Mouse (Mus musculus): ENCODE data around the gene Pimreg.

The Pimreg gene

GRCm38 (mm10) chr11:72041768-72042607 is at the start of gene Pimreg:
Pimreg (plus strand) TSS chr11:72042032.
- no peak for DNase-seq (ENCODE audit: low spot score)

GRCm38 (mm10) chr11:71992438-71992837 is 49.4 kb upstream of the Pimreg start:
- no peak for DNase-seq (ENCODE audit: low spot score)

GRCm38 (mm10) chr11:71995968-71996511 is 45.8 kb upstream of the Pimreg start:
- no peak for DNase-seq (ENCODE audit: low spot score)

- DNase-seq (ENCODE audit: low spot score) = no peak
Observed at GRCm38 (mm10) chr11:71996805-71997204, 45.0 kb upstream of the Pimreg start.

GRCm38 (mm10) chr11:72000194-72000593 is 41.6 kb upstream of the Pimreg start:
- DNase-seq (ENCODE audit: low spot score) = no peak

- DNase-seq (ENCODE audit: low spot score) = no peak
Observed at GRCm38 (mm10) chr11:72002138-72002853, 39.5 kb upstream of the Pimreg start.

- no peak for DNase-seq (ENCODE audit: low spot score)
Observed at GRCm38 (mm10) chr11:72003171-72003570, 38.7 kb upstream of the Pimreg start.

GRCm38 (mm10) chr11:72005547-72005946 is 36.3 kb upstream of the Pimreg start:
- no peak for DNase-seq (ENCODE audit: low spot score)

- no peak for DNase-seq (ENCODE audit: low spot score)
Observed at GRCm38 (mm10) chr11:72010367-72010766, 31.5 kb upstream of the Pimreg start.

- no peak for DNase-seq (ENCODE audit: low spot score)
Observed at GRCm38 (mm10) chr11:72010940-72011722, 30.7 kb upstream of the Pimreg start.

GRCm38 (mm10) chr11:72011955-72012354 is 29.9 kb upstream of the Pimreg start:
- DNase-seq (ENCODE audit: low spot score) = no peak

- DNase-seq (ENCODE audit: low spot score) = no peak
Observed at GRCm38 (mm10) chr11:72014674-72015073, 27.2 kb upstream of the Pimreg start.

- DNase-seq (ENCODE audit: low spot score) = no peak
Observed at GRCm38 (mm10) chr11:72016518-72017252, 25.1 kb upstream of the Pimreg start.

GRCm38 (mm10) chr11:72017253-72017601 is 24.6 kb upstream of the Pimreg start:
- DNase-seq (ENCODE audit: low spot score) = no peak

GRCm38 (mm10) chr11:72021015-72021414 is 20.8 kb upstream of the Pimreg start:
- DNase-seq (ENCODE audit: low spot score) = no peak

- no peak for DNase-seq (ENCODE audit: low spot score)
Observed at GRCm38 (mm10) chr11:72022827-72023226, 19.0 kb upstream of the Pimreg start.

GRCm38 (mm10) chr11:72023581-72023980 is 18.3 kb upstream of the Pimreg start:
- no peak for DNase-seq (ENCODE audit: low spot score)

GRCm38 (mm10) chr11:72024193-72024781 is 17.5 kb upstream of the Pimreg start:
- no peak for DNase-seq (ENCODE audit: low spot score)

GRCm38 (mm10) chr11:72025843-72026242 is 16.0 kb upstream of the Pimreg start:
- DNase-seq (ENCODE audit: low spot score) = no peak

GRCm38 (mm10) chr11:72026516-72026915 is 15.3 kb upstream of the Pimreg start:
- no peak for DNase-seq (ENCODE audit: low spot score)

GRCm38 (mm10) chr11:72027836-72028235 is 14.0 kb upstream of the Pimreg start:
- DNase-seq (ENCODE audit: low spot score) = no peak
